Mouse (Mus musculus): ENCODE data around the gene Spsb1. TPM values are rescaled to one million over a fixed set of nuclear protein-coding genes. Genes with fewer than 3 reads are reported as not detected.
A peak's percentile ranks its signal among the peaks of the same experiment; 100 is the strongest.

Gene Spsb1
- total RNA-seq, 2 experiments from 2014 or later = 5.2 to 8.2 TPM

GRCm38 (mm10) chr4:149855180-149855891 lies 99.5 kb downstream of the Spsb1 start:
- no peak for DNase-seq

- no peak for DNase-seq
Observed at GRCm38 (mm10) chr4:149854770-149855169, 100.1 kb downstream of the Spsb1 start.

- DNase-seq = peak; percentile 48
Observed at GRCm38 (mm10) chr4:149854301-149854708, 100.5 kb downstream of the Spsb1 start.

- no peak for DNase-seq
Observed at GRCm38 (mm10) chr4:149853698-149854284, 101.1 kb downstream of the Spsb1 start.

- no peak for DNase-seq
Observed at GRCm38 (mm10) chr4:149851554-149851953, 103.3 kb downstream of the Spsb1 start.

- no peak for DNase-seq
Observed at GRCm38 (mm10) chr4:149850674-149851073, 104.2 kb downstream of the Spsb1 start.

GRCm38 (mm10) chr4:149850045-149850444 lies 104.8 kb downstream of the Spsb1 start:
- no peak for DNase-seq

GRCm38 (mm10) chr4:149849035-149849434 lies 105.8 kb downstream of the Spsb1 start:
- DNase-seq = peak; percentile 49

- DNase-seq = peak; percentile 80
Observed at GRCm38 (mm10) chr4:149846861-149847631, 107.8 kb downstream of the Spsb1 start.

Other genes with a start within 250 kb of the Spsb1 start
- gene Tmem201, start 217.0 kb downstream of the Spsb1 start, total RNA-seq (2021) = 10 to 100 TPM; 36.2 to 38.1 TPM
- gene Slc25a33, start 180.8 kb downstream of the Spsb1 start, total RNA-seq (2021) = 10 to 100 TPM; 10.4 TPM
- 10 to 100 TPM; 43.2 to 49.2 TPM for gene H6pd, start 54.0 kb upstream of the Spsb1 start, total RNA-seq (2021)
- gene Gpr157, start 132.3 kb upstream of the Spsb1 start, total RNA-seq (2021) = 10 to 100 TPM; 22.8 to 35.7 TPM
- under 1 TPM in 1 of 2 experiments, not detected in 1; 0.54 TPM for gene Slc2a5, start 164.2 kb upstream of the Spsb1 start, total RNA-seq (2021)
- gene Slc2a7, start 193.9 kb upstream of the Spsb1 start, total RNA-seq (2021) = not detected
- gene Car6, start 246.3 kb upstream of the Spsb1 start, total RNA-seq (2021) = not detected